Mouse (Mus musculus) C2C12 (cell line): ENCODE measurements around the gene Dbh. TPM values are rescaled to one million over a fixed set of nuclear protein-coding genes. Genes with fewer than 3 reads are reported as not detected.

Experiments
- H3K27me3 ChIP-seq: one replicate; pipeline ENCODE4 v1.6.1; 2011; ENCODE audit not compliant: control insufficient read depth, insufficient read depth, insufficient read length
- H3K36me3 ChIP-seq: one replicate; pipeline ENCODE4 v1.6.1; 2011; ENCODE audit not compliant: control insufficient read depth, insufficient read depth
- H3K4me3 ChIP-seq: one replicate; pipeline ENCODE4 v1.5.1; 2011; ENCODE audit warnings: mild to moderate bottlenecking, control low read depth; ENCODE audit not compliant: poor library complexity, insufficient read depth, severe bottlenecking
- H3K79me2 ChIP-seq: one replicate; pipeline ENCODE4 v1.6.1; 2011; ENCODE audit not compliant: control insufficient read depth, insufficient read depth
- H3K79me3 ChIP-seq: one replicate; pipeline ENCODE4 v1.6.1; 2011; ENCODE audit warnings: low read depth, control low read depth
- H3ac ChIP-seq: one replicate; pipeline ENCODE3; 2011; ENCODE audit warnings: low read depth; ENCODE audit not compliant: control insufficient read depth, insufficient read length
- CEBPB ChIP-seq: IDR thresholded peaks from one replicate; pipeline ENCODE4 v1.6.1; 2011; ENCODE audit warnings: low read depth, mild to moderate bottlenecking, control low read depth, moderate library complexity
- CTCF ChIP-seq: IDR thresholded peaks from one replicate; pipeline ENCODE4 v1.5.1; 2011; ENCODE audit not compliant: control insufficient read depth, insufficient read depth, insufficient read length
- FOSL1 ChIP-seq: IDR thresholded peaks from one replicate; pipeline ENCODE4 v1.8.0; 2011; ENCODE audit warnings: mild to moderate bottlenecking, low read length; ENCODE audit not compliant: poor library complexity, insufficient read depth, severe bottlenecking
- MAX ChIP-seq: IDR thresholded peaks from one replicate; pipeline ENCODE4 v1.6.1; 2011; ENCODE audit warnings: mild to moderate bottlenecking, control low read depth
- MYOD1 ChIP-seq: IDR thresholded peaks from one replicate; pipeline ENCODE4 v1.6.1; 2011; ENCODE audit warnings: low read depth; ENCODE audit not compliant: control insufficient read depth, insufficient read length
- MYOG ChIP-seq: IDR thresholded peaks from one replicate; pipeline ENCODE4 v1.6.1; 2011; ENCODE audit not compliant: control insufficient read depth, insufficient read length; ENCODE audit errors: extremely low read depth
- USF1 ChIP-seq: IDR thresholded peaks from one replicate; pipeline ENCODE4 v1.6.1; 2011; ENCODE audit warnings: low read depth, mild to moderate bottlenecking, control low read depth, moderate library complexity
- polyA plus RNA-seq: library from polyadenylated mRNA; unstranded; fragments of >200 nt; fragmentation: generic; extraction: Trizol; gene quantifications from one replicate; pipeline ENCODE4 v1.2.1, GENCODE M21; 2012; ENCODE audit warnings: missing spikeins

The Dbh gene
- polyA plus RNA-seq, 1 experiment: 0.06 TPM

DNA sequence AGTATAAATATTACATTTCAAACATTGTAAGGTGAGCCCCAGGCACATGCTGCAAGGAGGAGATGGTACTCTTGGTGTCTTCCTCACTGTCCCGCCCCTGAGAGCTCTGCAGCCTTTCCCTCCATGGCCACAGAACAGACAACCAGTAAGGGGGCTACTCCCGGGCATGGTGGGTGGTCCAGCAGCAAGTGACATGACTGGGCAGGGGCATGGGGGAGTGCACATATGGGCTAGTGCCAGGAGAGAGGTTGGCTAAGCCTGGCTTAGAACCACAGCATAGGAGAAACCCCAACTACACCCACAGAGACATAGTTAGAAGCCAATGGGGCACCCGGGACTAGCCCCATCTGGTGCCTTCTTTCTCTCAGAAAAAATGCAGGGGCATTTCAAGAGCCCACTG, 28.7 kb upstream of the Dbh start:
- peaks cover 76% of the 10 kb centered on the region for H3K27me3 ChIP-seq
- H3ac ChIP-seq: no peak overlapping the region
- no peak for TF ChIP-seq MYOG
- TF ChIP-seq FOSL1: no peak
- TF ChIP-seq MYOD1: no peak
- no peak for TF ChIP-seq CEBPB
- TF ChIP-seq USF1: no peak

DNA sequence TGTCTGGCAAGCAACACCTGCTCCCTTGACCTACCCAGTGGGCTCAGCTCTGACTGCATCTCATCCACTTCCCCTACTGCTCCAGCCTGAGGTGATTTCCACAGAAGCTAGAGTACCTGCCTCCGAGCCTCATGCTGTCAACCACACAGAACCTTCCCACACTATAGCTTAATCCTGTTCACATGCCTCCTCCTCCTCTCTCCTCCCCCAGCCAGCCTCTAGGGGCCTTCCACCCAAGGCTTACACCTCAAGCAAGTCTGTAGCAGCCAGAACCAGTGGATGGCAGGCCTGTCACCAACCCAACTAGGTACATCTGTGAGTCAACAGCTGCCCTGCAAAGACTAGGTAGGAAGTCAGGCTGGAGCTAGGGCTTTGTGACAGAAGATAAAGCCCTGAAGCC, 28.2 kb upstream of the Dbh start:
- no peak overlapping the region for H3ac ChIP-seq
- H3K79me2 ChIP-seq: no peaks in the 10 kb centered on the region
- TF ChIP-seq USF1: no peak
- TF ChIP-seq MAX: no peak
- no peak for TF ChIP-seq MYOD1
- no peak for TF ChIP-seq CTCF
- TF ChIP-seq CEBPB: no peak
- no peak for TF ChIP-seq MYOG
- no peak for TF ChIP-seq FOSL1
- no peaks in the 10 kb centered on the region for H3K79me3 ChIP-seq
- no peaks in the 10 kb centered on the region for H3K36me3 ChIP-seq
- H3K27me3 ChIP-seq: peaks cover 76% of the 10 kb centered on the region
- no peak overlapping the region for H3K4me3 ChIP-seq

More for the DNA sequence above, 28.7 kb upstream of the Dbh start:
- no peaks in the 10 kb centered on the region for H3K36me3 ChIP-seq
- no peaks in the 10 kb centered on the region for H3K79me2 ChIP-seq
- no peaks in the 10 kb centered on the region for H3K79me3 ChIP-seq
- no peak overlapping the region for H3K4me3 ChIP-seq

DNA sequence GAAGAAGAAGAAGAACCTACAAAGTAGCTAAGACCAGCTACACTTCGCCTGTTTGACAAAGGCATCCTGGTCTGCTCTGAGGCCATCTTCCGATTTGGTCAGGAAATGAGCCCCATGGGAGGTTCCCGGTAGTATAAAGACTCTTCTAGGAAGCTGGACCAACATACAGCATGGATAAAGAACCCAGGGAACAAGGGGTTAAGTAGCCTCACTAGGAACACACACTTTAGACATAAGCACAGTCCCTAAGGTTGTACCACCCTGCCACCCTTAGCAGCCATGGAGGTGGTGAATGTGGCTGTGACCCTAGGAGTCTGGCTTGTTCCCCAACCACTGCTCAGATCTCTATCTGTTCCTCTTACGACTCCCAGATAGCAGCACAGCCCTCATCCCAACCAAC, 26.7 kb upstream of the Dbh start:
- TF ChIP-seq MYOD1 (no peak), CEBPB (no peak), MAX (no peak), CTCF (no peak), USF1 (no peak), MYOG (no peak), FOSL1 (no peak)
- H3K36me3 ChIP-seq: no peaks in the 10 kb centered on the region
- no peaks in the 10 kb centered on the region for H3K79me2 ChIP-seq
- no peaks in the 10 kb centered on the region for H3K79me3 ChIP-seq
- peaks cover 79% of the 10 kb centered on the region for H3K27me3 ChIP-seq
- H3K4me3 ChIP-seq: no peak overlapping the region
- H3ac ChIP-seq: no peak overlapping the region

DNA sequence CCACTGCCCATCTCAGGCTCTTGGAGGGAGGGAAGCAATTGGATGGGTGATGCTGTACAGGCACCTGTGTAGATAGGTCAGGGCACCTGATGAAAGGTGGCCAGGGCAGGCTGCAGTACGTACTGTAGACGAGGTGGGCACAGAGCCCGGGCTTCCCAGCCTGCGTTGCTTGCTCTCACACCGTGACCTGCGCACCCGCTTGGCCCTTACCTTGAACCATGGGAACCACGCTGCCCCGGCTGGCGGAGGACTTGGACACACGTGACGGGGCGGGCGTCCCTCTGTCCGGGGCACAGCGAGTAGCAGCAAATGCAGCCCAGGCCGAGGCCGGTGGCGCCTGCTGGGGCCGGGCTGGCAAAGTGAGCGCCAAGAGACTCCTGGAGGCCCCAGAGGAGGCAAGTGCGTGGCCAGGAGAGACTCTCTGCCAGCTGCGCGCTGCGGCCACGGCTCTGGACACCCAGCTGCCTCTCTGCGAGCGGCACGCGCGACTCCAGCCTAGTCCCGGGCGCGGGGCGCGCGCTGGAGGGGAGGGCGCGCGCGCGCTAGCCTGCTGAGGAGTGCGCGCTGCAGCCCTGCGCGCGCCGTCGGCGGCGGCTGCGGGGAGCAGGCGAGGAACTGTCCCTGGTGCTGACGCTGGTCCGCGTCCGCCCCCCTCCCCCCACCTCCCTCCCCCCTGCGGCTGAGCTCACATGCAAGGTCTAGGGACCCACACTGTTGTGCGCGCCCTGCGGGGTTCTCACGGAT, 22.9 kb upstream of the Dbh start, which contains the start of gene Fam163b:
TSS of gene Fam163b (minus strand) at position 542 of the 744 bp plus-strand sequence.
- no peaks in the 10 kb centered on the region for H3K79me2 ChIP-seq
- H3ac ChIP-seq: no peak within 1 kb of the TSS
- no peak within 1 kb of the TSS for H3K4me3 ChIP-seq
- TF ChIP-seq MYOD1: no peak
- TF ChIP-seq MYOG: no peak
- no peak for TF ChIP-seq MAX
- no peak for TF ChIP-seq FOSL1
- no peak for TF ChIP-seq CTCF
- TF ChIP-seq CEBPB: no peak
- TF ChIP-seq USF1: no peak
- peaks cover 51% of the 10 kb centered on the region for H3K27me3 ChIP-seq
- H3K79me3 ChIP-seq: no peaks in the 10 kb centered on the region
- no peaks in the 10 kb centered on the region for H3K36me3 ChIP-seq

DNA sequence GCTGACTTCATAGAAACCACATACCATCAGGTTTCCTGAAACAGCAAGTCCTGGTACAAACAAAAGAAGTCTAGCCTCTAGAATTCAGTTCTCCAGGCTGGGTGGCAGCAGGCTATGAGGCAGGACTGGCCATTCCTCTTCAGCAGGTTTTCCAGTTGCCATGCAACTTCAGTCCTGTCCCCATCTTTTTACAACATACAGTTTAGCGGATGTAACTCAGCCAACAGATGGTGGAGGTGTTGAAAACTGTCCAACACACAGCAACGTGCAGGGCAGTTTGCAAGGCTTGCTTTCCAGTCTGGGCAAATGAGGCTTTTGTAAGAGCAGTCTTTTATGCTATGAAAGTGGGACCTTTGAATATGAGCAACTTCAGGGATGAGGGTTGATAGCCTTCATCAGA, 20.1 kb upstream of the Dbh start:
- Histone ChIP-seq H3K79me2 (no peaks in the 10 kb centered on the region), H3K79me3 (no peaks in the 10 kb centered on the region), H3ac (no peak overlapping the region), H3K4me3 (no peak overlapping the region), H3K27me3 (peaks cover 38% of the 10 kb centered on the region), H3K36me3 (no peaks in the 10 kb centered on the region)
- no peak for TF ChIP-seq MAX

DNA sequence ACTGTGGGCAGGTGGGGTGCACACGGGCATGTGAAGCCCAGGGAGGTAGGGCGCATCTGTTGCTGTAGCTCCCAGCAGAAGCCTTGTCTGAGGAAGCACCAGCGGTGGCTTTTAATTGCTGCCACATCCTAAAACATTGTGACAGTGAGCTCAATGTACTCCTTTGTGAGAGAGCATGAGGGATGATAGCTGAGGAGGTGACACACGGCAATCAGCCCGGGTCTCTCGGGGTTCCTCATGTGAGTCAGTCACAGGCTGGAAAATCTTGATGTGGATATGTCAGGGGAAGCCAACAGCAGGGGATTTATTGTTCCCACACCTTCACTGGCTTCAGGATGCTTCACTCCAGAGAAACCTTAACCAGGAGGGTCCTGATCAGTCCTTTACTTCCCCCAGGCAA, 18.2 kb upstream of the Dbh start:
- Histone ChIP-seq H3K79me3 (no peaks in the 10 kb centered on the region), H3K79me2 (no peaks in the 10 kb centered on the region), H3ac (no peak overlapping the region), H3K36me3 (no peaks in the 10 kb centered on the region), H3K27me3 (peaks cover 29% of the 10 kb centered on the region), H3K4me3 (no peak overlapping the region)
- TF ChIP-seq CEBPB (no peak), MYOG (no peak), USF1 (no peak), CTCF (no peak), FOSL1 (no peak), MAX (no peak), MYOD1 (no peak)
